Mouse (Mus musculus) neutrophil, adult 5-6 weeks (primary cell): ENCODE measurements around the gene Ifi27l2a. TPM values are rescaled to one million over a fixed set of nuclear protein-coding genes. Genes with fewer than 3 reads are reported as not detected.
"Not testable (repeated sequence)": the region's sequence is repeated elsewhere in the genome, so short reads cannot be mapped to it uniquely, and the experiment has no call there.

Source experiments
- ATAC-seq: fragments of 151-379, 151-347 bp; 2 replicates; pipeline ENCODE4 v1.8.0; 2017; ENCODE audit warnings: mild to moderate bottlenecking, moderate TSS enrichment; ENCODE audit not compliant: insufficient number of reproducible peaks, poor library complexity, low FRiP score, severe bottlenecking; ENCODE audit errors: extremely low read depth
- total RNA-seq: library from RNA; stranded (forward); fragments of 200-1000 nt; gene quantifications from 2 replicates; pipeline ENCODE4 v1.2.3, GENCODE M21; 2017

The Ifi27l2a gene
- 264 and 315 TPM in 2 replicates for total RNA-seq

GRCm38 (mm10) chr12:103443524-103443923 lies at the start of gene Ifi27l2a:
TSS of gene Ifi27l2a (minus strand) at chr12:103443680.
- ATAC-seq, result peak; percentile 69

GRCm38 (mm10) chr12:103492767-103493166 lies 49.3 kb upstream of the Ifi27l2a start:
- ATAC-seq, result peak; percentile 81

GRCm38 (mm10) chr12:103491091-103491730 lies 47.7 kb upstream of the Ifi27l2a start:
- ATAC-seq, result no peak

- no peak for ATAC-seq
Measured at GRCm38 (mm10) chr12:103487750-103488149, 44.3 kb upstream of the Ifi27l2a start.

GRCm38 (mm10) chr12:103487276-103487675 lies 43.8 kb upstream of the Ifi27l2a start:
- ATAC-seq, result no peak

- no peak for ATAC-seq
Measured at GRCm38 (mm10) chr12:103486726-103487125, 43.2 kb upstream of the Ifi27l2a start.

- not testable (repeated sequence) for ATAC-seq
Measured at GRCm38 (mm10) chr12:103484200-103484972, 40.9 kb upstream of the Ifi27l2a start.

GRCm38 (mm10) chr12:103482781-103483180 lies 39.3 kb upstream of the Ifi27l2a start:
- no peak for ATAC-seq

- ATAC-seq, result no peak
Measured at GRCm38 (mm10) chr12:103481671-103482070, 38.2 kb upstream of the Ifi27l2a start.

GRCm38 (mm10) chr12:103477461-103478015 lies 34.1 kb upstream of the Ifi27l2a start:
- ATAC-seq, result no peak

- no peak for ATAC-seq
Measured at GRCm38 (mm10) chr12:103476779-103477389, 33.4 kb upstream of the Ifi27l2a start.

- no peak for ATAC-seq
Measured at GRCm38 (mm10) chr12:103474481-103474880, 31.0 kb upstream of the Ifi27l2a start.

- ATAC-seq, result no peak
Measured at GRCm38 (mm10) chr12:103457140-103457539, 13.7 kb upstream of the Ifi27l2a start, which contains the start of gene Ifi27l2b. TSS of gene Ifi27l2b (minus strand) at chr12:103457223.

GRCm38 (mm10) chr12:103456727-103457126 lies 13.2 kb upstream of the Ifi27l2a start:
- not testable (repeated sequence) for ATAC-seq

GRCm38 (mm10) chr12:103453361-103453760 lies 9.9 kb upstream of the Ifi27l2a start:
- no peak for ATAC-seq

- no peak for ATAC-seq
Measured at GRCm38 (mm10) chr12:103445060-103445459, 1.6 kb upstream of the Ifi27l2a start.

GRCm38 (mm10) chr12:103444261-103444660 lies 781 bp upstream of the Ifi27l2a start:
- ATAC-seq, result not testable (repeated sequence)

- no peak for ATAC-seq
Measured at GRCm38 (mm10) chr12:103437601-103438000, 5.9 kb downstream of the Ifi27l2a start.

- ATAC-seq, result no peak
Measured at GRCm38 (mm10) chr12:103434861-103435260, 8.6 kb downstream of the Ifi27l2a start.
